Mouse (Mus musculus): ENCODE measurements around the gene Tcea2.
A peak's percentile ranks its signal among the peaks of the same experiment; 100 is the strongest.

Gene Tcea2

GRCm38 (mm10) chr2:181674934-181675333 is 5.2 kb upstream of the Tcea2 start:
- no peak for DNase-seq (ENCODE audit: low spot score in 2 of 2)

GRCm38 (mm10) chr2:181675454-181675853 is 4.7 kb upstream of the Tcea2 start:
- DNase-seq (ENCODE audit: low spot score in 2 of 2): no peak

- DNase-seq (ENCODE audit: low spot score in 2 of 2): no peak
Observed at GRCm38 (mm10) chr2:181676424-181676823, 3.7 kb upstream of the Tcea2 start.

GRCm38 (mm10) chr2:181677096-181677754 is 2.9 kb upstream of the Tcea2 start:
- DNase-seq (ENCODE audit: low spot score in 2 of 2): no peak

- DNase-seq (ENCODE audit: low spot score in 2 of 2): no peak
Observed at GRCm38 (mm10) chr2:181677755-181678098, 2.4 kb upstream of the Tcea2 start.

GRCm38 (mm10) chr2:181678780-181679179 is 1.3 kb upstream of the Tcea2 start:
- peak; percentile 60 to 61 for DNase-seq (ENCODE audit: low spot score in 2 of 2)

GRCm38 (mm10) chr2:181680716-181681117 is 607 bp downstream of the Tcea2 start:
- no peak for DNase-seq (ENCODE audit: low spot score in 2 of 2)

- no peak for DNase-seq (ENCODE audit: low spot score in 2 of 2)
Observed at GRCm38 (mm10) chr2:181681978-181682377, 1.9 kb downstream of the Tcea2 start.

GRCm38 (mm10) chr2:181683381-181683780 is 3.3 kb downstream of the Tcea2 start:
- no peak for DNase-seq (ENCODE audit: low spot score in 2 of 2)

GRCm38 (mm10) chr2:181684713-181685112 is 4.6 kb downstream of the Tcea2 start:
- DNase-seq (ENCODE audit: low spot score in 2 of 2): no peak

- DNase-seq (ENCODE audit: low spot score in 2 of 2): no peak
Observed at GRCm38 (mm10) chr2:181685686-181686085, 5.6 kb downstream of the Tcea2 start.

- no peak for DNase-seq (ENCODE audit: low spot score in 2 of 2)
Observed at GRCm38 (mm10) chr2:181687586-181687985, 7.5 kb downstream of the Tcea2 start.

GRCm38 (mm10) chr2:181689466-181690160 is 9.5 kb downstream of the Tcea2 start:
- DNase-seq (ENCODE audit: low spot score in 2 of 2): peak in 1 of 2 experiments; percentile 18

- DNase-seq (ENCODE audit: low spot score in 2 of 2): no peak
Observed at GRCm38 (mm10) chr2:181691083-181691482, 11.0 kb downstream of the Tcea2 start.

GRCm38 (mm10) chr2:181691571-181691970 is 11.5 kb downstream of the Tcea2 start:
- DNase-seq (ENCODE audit: low spot score in 2 of 2): no peak

GRCm38 (mm10) chr2:181692304-181692703 is 12.2 kb downstream of the Tcea2 start:
- DNase-seq (ENCODE audit: low spot score in 2 of 2): no peak

- peak; percentile 66 to 73 for DNase-seq (ENCODE audit: low spot score in 2 of 2)
Observed at GRCm38 (mm10) chr2:181693339-181694280, 13.5 kb downstream of the Tcea2 start, which contains the start of gene Rgs19. TSS of gene Rgs19 (minus strand) at chr2:181693977.

GRCm38 (mm10) chr2:181694581-181694980 is 14.5 kb downstream of the Tcea2 start:
- no peak for DNase-seq (ENCODE audit: low spot score in 2 of 2)

GRCm38 (mm10) chr2:181695776-181696175 is 15.7 kb downstream of the Tcea2 start:
- DNase-seq (ENCODE audit: low spot score in 2 of 2): no peak

- DNase-seq (ENCODE audit: low spot score in 2 of 2): no peak
Observed at GRCm38 (mm10) chr2:181696801-181697420, 16.8 kb downstream of the Tcea2 start.

- no peak for DNase-seq (ENCODE audit: low spot score in 2 of 2)
Observed at GRCm38 (mm10) chr2:181698241-181698640, 18.1 kb downstream of the Tcea2 start, which contains the start of gene Lkaaear1. TSS of gene Lkaaear1 (minus strand) at chr2:181698442.

- no peak for DNase-seq (ENCODE audit: low spot score in 2 of 2)
Observed at GRCm38 (mm10) chr2:181706668-181707067, 26.6 kb downstream of the Tcea2 start.

Data from frontal cortex, postnatal 14 days (tissue).